Mouse (Mus musculus): Measurements from ENCODE around the gene Fars2. TPM values are rescaled to one million over a fixed set of nuclear protein-coding genes. Genes with fewer than 3 reads are reported as not detected.

Gene Fars2
- polyA plus RNA-seq (2015; fragmentation: Illumina TruSeq; extraction: RNeasy Lipid Tissue Mini Kit (QIAGEN cat#74804); ENCODE audit: insufficient read depth, low replicate concordance): 20.8 TPM

DNA sequence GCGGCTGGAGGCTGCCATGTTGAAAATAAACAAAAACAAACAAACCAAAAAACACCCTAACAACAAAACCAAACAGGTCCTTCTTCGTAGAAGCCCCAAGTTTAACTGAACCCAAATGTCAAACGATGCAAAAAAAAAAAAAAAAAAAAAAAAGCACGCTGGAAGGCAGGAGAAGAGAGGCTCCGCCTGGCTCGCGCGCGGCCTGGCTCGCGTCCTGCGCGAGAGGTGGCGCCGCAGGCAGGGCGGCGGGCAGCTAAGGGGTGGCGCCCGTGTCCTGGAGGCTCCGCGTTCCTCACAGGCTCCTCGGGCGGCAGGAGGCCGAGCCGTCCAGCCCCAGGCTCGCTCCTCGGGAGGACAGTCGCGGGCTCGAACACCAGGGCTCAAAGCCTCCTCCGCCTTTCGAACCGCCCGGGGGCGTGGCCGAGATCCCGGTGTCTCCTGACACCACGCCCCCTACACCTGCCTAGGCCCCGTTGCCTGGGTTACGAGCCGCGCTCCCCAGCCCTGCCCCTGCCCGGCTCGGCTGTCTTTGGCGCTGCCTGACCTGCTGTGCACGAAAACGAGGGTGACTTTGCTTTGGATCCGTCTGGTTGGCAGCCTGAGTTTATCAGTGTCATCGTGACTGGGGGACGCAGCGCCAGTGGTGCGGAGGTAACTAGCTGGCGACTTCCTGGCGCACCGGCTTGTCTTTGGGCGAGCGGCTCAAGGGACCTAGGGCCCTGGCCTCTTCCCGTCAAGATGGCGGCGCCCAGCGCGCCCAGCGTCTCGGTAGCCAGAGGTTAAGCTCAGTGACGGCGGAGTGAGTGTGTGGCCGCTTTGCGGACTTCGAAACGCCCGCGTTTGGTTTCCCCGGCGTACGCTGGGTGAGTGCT, at the start of gene Fars2, which contains the start of gene Lyrm4:
Fars2 (plus strand) TSS at position 270 of the 872 bp plus-strand sequence.
Lyrm4 (minus strand) TSS at position 384 of the 872 bp plus-strand sequence.

DNA sequence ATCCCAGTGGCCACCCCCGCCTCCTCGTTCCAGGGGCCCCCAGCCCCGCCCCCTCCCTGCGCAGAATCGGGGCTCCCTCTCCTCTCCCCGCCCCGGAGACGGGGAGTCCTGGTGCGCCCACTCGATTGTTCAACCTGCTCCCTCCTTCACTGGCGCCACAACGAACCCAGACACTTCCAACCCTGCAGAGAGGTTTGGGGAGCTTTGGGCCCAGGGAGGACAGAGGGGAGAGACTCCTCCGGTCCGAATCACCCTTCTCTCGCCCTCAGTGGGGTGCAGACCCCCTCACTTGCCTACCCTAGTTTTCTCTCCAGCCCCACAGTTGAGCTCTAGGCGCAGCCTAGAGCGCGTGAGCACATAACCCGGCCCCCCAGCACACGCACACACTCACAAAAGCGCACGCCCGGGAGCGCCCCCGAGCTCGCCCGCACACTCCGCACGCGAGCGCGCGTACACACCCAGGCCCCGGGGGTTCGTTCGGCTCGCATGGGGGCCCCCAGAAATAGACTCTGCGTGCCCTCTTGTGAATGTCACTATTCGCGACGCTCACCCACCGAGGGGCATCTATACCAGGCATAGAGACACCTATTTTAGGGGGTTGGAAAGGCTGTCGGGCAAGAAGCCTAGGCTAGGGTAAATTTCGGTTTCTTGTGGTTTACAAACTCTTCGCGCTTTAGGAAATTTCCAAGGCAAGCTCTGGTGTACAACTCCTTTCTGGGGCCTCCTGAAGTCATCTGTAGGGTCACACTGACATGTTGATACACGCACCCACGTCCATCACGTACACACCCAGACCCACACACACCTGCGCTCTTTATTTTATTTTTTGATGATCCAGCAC, 617.7 kb downstream of the Fars2 start, which contains the start of gene Nrn1:
Nrn1 (minus strand) TSS at position 401 of the 841 bp plus-strand sequence.

Other genes with a start within 250 kb of the Fars2 start
- gene Rpp40, start 211.1 kb upstream of the Fars2 start, polyA plus RNA-seq (2015; fragmentation: Illumina TruSeq; extraction: RNeasy Lipid Tissue Mini Kit (QIAGEN cat#74804); ENCODE audit: insufficient read depth, low replicate concordance): 9.1 TPM
- gene Ppp1r3g, start 158.6 kb upstream of the Fars2 start, polyA plus RNA-seq (2015; fragmentation: Illumina TruSeq; extraction: RNeasy Lipid Tissue Mini Kit (QIAGEN cat#74804); ENCODE audit: insufficient read depth, low replicate concordance): not detected
- gene Lyrm4, start 114 bp downstream of the Fars2 start, polyA plus RNA-seq (2015; fragmentation: Illumina TruSeq; extraction: RNeasy Lipid Tissue Mini Kit (QIAGEN cat#74804); ENCODE audit: insufficient read depth, low replicate concordance): 7.6 TPM